Mouse (Mus musculus) kidney, postnatal 0 days (tissue): ENCODE measurements around the gene Apon. TPM values are rescaled to one million over a fixed set of nuclear protein-coding genes. Genes with fewer than 3 reads are reported as not detected.
"Not testable (repeated sequence)": the region's sequence is repeated elsewhere in the genome, so short reads cannot be mapped to it uniquely, and the experiment has no call there.

ENCODE experiments used
- ATAC-seq: fragments of 200-750 bp; cut with Nextera tagmentation; replicated peaks from 2 replicates; pipeline ENCODE4 v1.8.0; 2017; ENCODE audit warnings: low read depth, moderate number of reproducible peaks, moderate TSS enrichment, moderate library complexity; ENCODE audit not compliant: low FRiP score
- DNase-seq: peaks from one replicate; pipeline ENCODE4 v3.0.0-alpha.2; 2016; ENCODE audit warnings: low spot score
- H3K27ac ChIP-seq: fragments of 300-500 bp; sonication (generic); 2 replicates; pipeline ENCODE4 v1.5.1; 2014; ENCODE audit warnings: mild to moderate bottlenecking
- H3K27me3 ChIP-seq: fragments of 300-500 bp; sonication (generic); 2 replicates; pipeline ENCODE4 v1.6.1; 2014; ENCODE audit warnings: low read length, mixed read lengths; ENCODE audit not compliant: insufficient read depth
- H3K36me3 ChIP-seq: fragments of 300-500 bp; sonication (generic); 2 replicates; pipeline ENCODE4 v1.6.1; 2014; ENCODE audit warnings: low read length, mixed read lengths; ENCODE audit not compliant: insufficient read depth
- H3K4me1 ChIP-seq: fragments of 300-500 bp; sonication (generic); replicated peaks from 2 replicates; pipeline ENCODE4 v1.6.1; 2014; ENCODE audit warnings: antibody characterized with exemption, low read length, mixed read lengths; ENCODE audit not compliant: insufficient read depth
- H3K4me2 ChIP-seq: fragments of 300-500 bp; sonication (generic); 2 replicates; pipeline ENCODE4 v1.6.1; 2014; ENCODE audit warnings: mild to moderate bottlenecking, low read length, moderate library complexity, mixed read lengths
- H3K4me3 ChIP-seq: fragments of 300-500 bp; sonication (generic); replicated peaks from 2 replicates; pipeline ENCODE4 v1.5.1; 2014; ENCODE audit warnings: low read depth, low read length
- H3K9ac ChIP-seq: fragments of 300-500 bp; sonication (generic); 2 replicates; pipeline ENCODE4 v1.6.1; 2014; ENCODE audit warnings: low read depth, low read length
- H3K9me3 ChIP-seq: fragments of 300-500 bp; sonication (generic); replicated peaks from 2 replicates; pipeline ENCODE4 v1.6.1; 2016; ENCODE audit warnings: low read length, inconsistent platforms, mixed read lengths
- CTCF ChIP-seq: IDR thresholded peaks from 2 replicates; pipeline ENCODE4 v1.5.1; 2016; ENCODE audit warnings: antibody characterized with exemption, low read depth, mild to moderate bottlenecking, moderate library complexity
- WGBS: fragments of 180-500 bp; shearing (Covaris S2); extraction: QIAGEN DNeasy Blood & Tissue Kit; methylation state at CpG from one replicate; pipeline ENCODE4 v1.1.7; 2014; 5-methylcytosine and 5-hydroxymethylcytosine counted together
- polyA plus RNA-seq: library from polyadenylated mRNA; unstranded; fragments of >200 nt; fragmentation: Nextera tagmentation; extraction: Ambion mirVana; gene quantifications from 2 replicates; pipeline ENCODE4 v1.2.1, GENCODE M21; 2015

Gene Apon
- polyA plus RNA-seq, 1 experiment from 2014 or later: 0.11 TPM

GRCm38 (mm10) chr10:128256328-128256727 is 2.4 kb downstream of the Apon start:
- no peaks in the 10 kb centered on the region for H3K27me3 ChIP-seq
- H3K4me1 ChIP-seq: no peaks in the 10 kb centered on the region
- no peak for ATAC-seq
- no peak overlapping the region for H3K27ac ChIP-seq
- peaks cover 9% of the 10 kb centered on the region for H3K36me3 ChIP-seq
- H3K9me3 ChIP-seq: no peaks in the 10 kb centered on the region
- H3K4me2 ChIP-seq: no peak overlapping the region
- no peak for DNase-seq
- no peak for TF ChIP-seq CTCF
- no peak overlapping the region for H3K9ac ChIP-seq
- WGBS: 72% methylated on average over 8 of the region's 8 CpGs
- no peak overlapping the region for H3K4me3 ChIP-seq

- Histone ChIP-seq H3K4me2 (no peak overlapping the region), H3K4me3 (no peak overlapping the region), H3K27me3 (no peaks in the 10 kb centered on the region), H3K9ac (no peak overlapping the region), H3K27ac (no peak overlapping the region), H3K36me3 (no peaks in the 10 kb centered on the region), H3K4me1 (no peaks in the 10 kb centered on the region), H3K9me3 (no peaks in the 10 kb centered on the region)
- no peak for TF ChIP-seq CTCF
- ATAC-seq: no peak
- no peak for DNase-seq
- 68% methylated on average over 4 of the region's 4 CpGs for WGBS
Measured at GRCm38 (mm10) chr10:128258953-128259352, 5.1 kb downstream of the Apon start.

GRCm38 (mm10) chr10:128259946-128260345 is 6.0 kb downstream of the Apon start:
- Histone ChIP-seq H3K4me3 (no peak overlapping the region), H3K27me3 (no peaks in the 10 kb centered on the region), H3K4me2 (no peak overlapping the region), H3K36me3 (no peaks in the 10 kb centered on the region), H3K27ac (no peak overlapping the region), H3K9me3 (no peaks in the 10 kb centered on the region), H3K9ac (no peak overlapping the region), H3K4me1 (no peaks in the 10 kb centered on the region)
- WGBS: 90% methylated on average over 5 of the region's 5 CpGs
- no peak for ATAC-seq
- DNase-seq: no peak
- TF ChIP-seq CTCF: no peak

DNA sequence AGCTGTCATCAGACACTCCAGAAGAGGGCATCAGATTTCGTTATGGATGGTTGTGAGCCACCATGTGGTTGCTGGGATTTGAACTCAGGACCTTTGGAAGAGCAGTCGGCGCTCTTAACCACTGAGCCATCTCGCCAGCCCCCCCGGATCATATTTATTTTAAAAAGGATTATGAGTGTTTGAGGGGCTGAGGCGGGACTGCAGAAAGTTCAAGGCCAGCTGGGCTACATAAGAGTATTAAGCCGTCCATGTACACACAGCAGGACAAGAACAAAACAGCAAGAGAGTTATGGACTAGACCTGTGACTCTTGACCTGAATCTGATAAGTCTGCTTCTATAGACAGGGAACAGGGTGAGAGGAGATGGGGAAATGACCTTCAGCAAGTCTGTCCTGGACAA is 6.5 kb downstream of the Apon start:
- WGBS: 72% methylated on average over 7 of the region's 7 CpGs
- H3K4me2 ChIP-seq: not testable (repeated sequence)

DNA sequence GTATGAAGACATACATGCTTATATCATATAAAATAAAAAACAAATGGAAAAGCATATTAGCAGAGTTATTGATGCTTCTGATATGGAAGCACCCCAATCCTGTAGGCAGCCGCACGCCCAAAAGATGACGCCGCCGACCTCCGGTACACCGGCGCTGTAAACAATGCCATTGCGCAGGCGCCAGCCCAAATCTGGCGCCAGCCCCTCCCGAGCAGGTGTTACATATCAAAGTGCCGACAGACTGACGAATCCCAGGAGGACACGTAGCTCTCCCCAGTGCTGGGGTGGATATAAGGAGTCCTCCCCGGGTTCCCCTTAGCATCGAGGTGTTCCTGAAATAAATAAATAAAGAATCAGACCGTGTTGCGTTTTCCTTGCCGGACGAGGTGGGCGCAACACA is 8.4 kb downstream of the Apon start:
- H3K4me1 ChIP-seq: no peaks in the 10 kb centered on the region
- no peak overlapping the region for H3K4me2 ChIP-seq
- no peak overlapping the region for H3K4me3 ChIP-seq
- no peak overlapping the region for H3K27ac ChIP-seq
- DNase-seq: no peak
- no peak overlapping the region for H3K9ac ChIP-seq
- no peak for TF ChIP-seq CTCF
- WGBS: 79% methylated on average over 22 of the region's 22 CpGs
- no peaks in the 10 kb centered on the region for H3K36me3 ChIP-seq
- no peak; the same call in 1 of the 2 replicates for ATAC-seq
- H3K27me3 ChIP-seq: no peaks in the 10 kb centered on the region
- no peaks in the 10 kb centered on the region for H3K9me3 ChIP-seq

More for the DNA sequence above, 6.5 kb downstream of the Apon start:
- H3K9ac ChIP-seq, DNase-seq, H3K9me3 ChIP-seq, ATAC-seq, H3K4me3 ChIP-seq, H3K36me3 ChIP-seq, H3K27ac ChIP-seq, H3K27me3 ChIP-seq, H3K4me1 ChIP-seq: not testable (repeated sequence)

DNA sequence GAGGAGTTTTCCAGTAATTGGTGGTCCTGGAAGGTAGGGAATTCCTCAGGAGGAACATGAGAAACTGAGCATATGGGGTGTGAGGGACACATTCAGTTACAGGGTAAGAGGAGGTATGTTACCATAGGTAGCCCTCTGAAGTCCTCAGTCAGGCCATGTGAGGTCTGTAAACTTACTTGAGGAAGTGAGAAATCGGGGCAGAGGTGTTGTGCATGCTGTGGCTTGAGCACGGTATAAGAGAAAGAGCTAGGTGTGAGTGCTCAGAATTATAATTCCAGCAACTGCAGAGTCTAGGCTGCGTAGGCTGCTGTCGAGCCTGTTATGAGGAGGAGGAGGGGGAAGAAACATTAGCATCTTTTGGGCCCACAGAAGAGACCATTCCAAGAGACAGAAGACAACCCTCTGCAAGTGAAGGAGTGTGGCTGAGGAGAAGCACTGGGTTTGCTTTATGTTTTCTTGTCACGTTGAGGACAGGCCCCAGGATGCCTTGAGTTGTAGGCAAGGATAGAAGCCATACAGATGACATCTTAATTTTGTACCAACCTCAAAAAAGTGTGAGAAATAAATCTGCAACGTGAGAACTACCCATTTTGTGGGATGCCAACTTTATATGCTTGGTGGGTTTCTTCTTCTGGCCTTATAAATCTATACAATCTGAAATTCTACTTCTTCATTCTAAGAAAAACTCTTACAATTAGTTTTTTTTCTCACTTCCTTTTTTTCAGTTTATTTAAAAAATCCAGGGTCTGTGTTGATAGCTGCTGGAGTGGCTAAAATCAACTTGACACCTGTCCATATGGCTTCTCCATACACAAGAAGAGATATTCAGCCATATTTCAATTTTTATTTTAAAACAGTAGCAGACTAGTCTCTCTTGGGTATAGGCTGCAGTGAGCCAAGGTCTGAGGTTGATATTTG is 9.8 kb downstream of the Apon start:
- H3K4me2 ChIP-seq: no peak overlapping the region
- no peaks in the 10 kb centered on the region for H3K9me3 ChIP-seq
- H3K4me3 ChIP-seq: no peak overlapping the region
- DNase-seq: no peak
- no peak for ATAC-seq
- no peaks in the 10 kb centered on the region for H3K4me1 ChIP-seq
- no peak overlapping the region for H3K27ac ChIP-seq
- H3K9ac ChIP-seq: no peak overlapping the region
- no peaks in the 10 kb centered on the region for H3K27me3 ChIP-seq
- TF ChIP-seq CTCF: no peak
- H3K36me3 ChIP-seq: no peaks in the 10 kb centered on the region
- 73% methylated on average over 6 of the region's 6 CpGs for WGBS
